Mouse (Mus musculus) hindbrain, postnatal 0 days (tissue): ENCODE results near the gene Nt5dc1. TPM values are rescaled to one million over a fixed set of nuclear protein-coding genes. Genes with fewer than 3 reads are reported as not detected.

ENCODE experiments used
- ATAC-seq: fragments of 200-750 bp; cut with Nextera tagmentation; 2 replicates; pipeline ENCODE4 v1.8.0; 2017; ENCODE audit warnings: mild to moderate bottlenecking, moderate TSS enrichment, moderate library complexity
- DNase-seq: peaks from one replicate; pipeline ENCODE4 v3.0.0-alpha.2; 2015; ENCODE audit warnings: low spot score
- H3K27ac ChIP-seq: fragments of 300-500 bp; sonication (generic); 2 replicates; pipeline ENCODE4 v1.5.1; 2014; ENCODE audit warnings: mild to moderate bottlenecking
- H3K27me3 ChIP-seq: fragments of 300-500 bp; sonication (generic); 2 replicates; pipeline ENCODE4 v1.6.1; 2014; ENCODE audit warnings: low read length, mixed read lengths; ENCODE audit not compliant: insufficient read depth
- H3K36me3 ChIP-seq: fragments of 300-500 bp; sonication (generic); 2 replicates; pipeline ENCODE4 v1.6.1; 2014; ENCODE audit warnings: low read length, mixed read lengths; ENCODE audit not compliant: insufficient read depth
- H3K4me1 ChIP-seq: fragments of 300-500 bp; sonication (generic); 2 replicates; pipeline ENCODE4 v1.6.1; 2014; ENCODE audit warnings: antibody characterized with exemption, low read length, mixed read lengths; ENCODE audit not compliant: insufficient read depth
- H3K4me2 ChIP-seq: fragments of 300-500 bp; sonication (generic); 2 replicates; pipeline ENCODE4 v1.6.1; 2014; ENCODE audit warnings: low read depth, mild to moderate bottlenecking, low read length, moderate library complexity, mixed read lengths
- H3K4me3 ChIP-seq: fragments of 300-500 bp; sonication (generic); 2 replicates; pipeline ENCODE4 v1.5.1; 2014; ENCODE audit warnings: low read length
- H3K9ac ChIP-seq: fragments of 300-500 bp; sonication (generic); replicated peaks from 2 replicates; pipeline ENCODE4 v1.6.1; 2014; ENCODE audit warnings: mild to moderate bottlenecking, low read length, moderate library complexity, mixed read lengths
- H3K9me3 ChIP-seq: fragments of 300-500 bp; sonication (generic); 2 replicates; pipeline ENCODE4 v1.6.1; 2016; ENCODE audit warnings: low read length, mixed read lengths
- CTCF ChIP-seq: IDR thresholded peaks from 2 replicates; pipeline ENCODE4 v1.5.1; 2016; ENCODE audit warnings: antibody characterized with exemption, control low read depth, low read depth
- WGBS: fragments of 180-500 bp; shearing (Covaris S2); extraction: QIAGEN DNeasy Blood & Tissue Kit; methylation state at CpG from one replicate; pipeline ENCODE4 v1.1.7; 2014; 5-methylcytosine and 5-hydroxymethylcytosine counted together
- polyA plus RNA-seq: library from polyadenylated mRNA; unstranded; fragments of >200 nt; fragmentation: Nextera tagmentation; extraction: Ambion mirVana; gene quantifications from 2 replicates; pipeline ENCODE4 v1.2.1, GENCODE M21; 2015
- total RNA-seq: library from RNA; depleted of rRNA; stranded (reverse); fragments of >200 nt; gene quantifications from 2 replicates; pipeline ENCODE4 v1.2.3, GENCODE M21; 2014; rRNA removed

Nt5dc1 gene
- total and polyA plus RNA-seq, 2 experiments from 2014 or later = 2.0 to 3.9 TPM

GRCm38 (mm10) chr10:34249594-34249993 is 168.8 kb downstream of the Nt5dc1 start:
- DNase-seq (no peak), ATAC-seq (no peak)
- Histone ChIP-seq H3K4me2 (no peak overlapping the region), H3K4me3 (no peak overlapping the region), H3K27me3 (no peaks in the 10 kb centered on the region), H3K9ac (no peak overlapping the region), H3K27ac (no peak overlapping the region), H3K9me3 (no peaks in the 10 kb centered on the region), H3K4me1 (peaks cover 2% of the 10 kb centered on the region; the same call in 1 of the 2 replicates), H3K36me3 (no peaks in the 10 kb centered on the region)
- 36% methylated on average over 2 of the region's 2 CpGs for WGBS
- no peak for TF ChIP-seq CTCF

GRCm38 (mm10) chr10:34247757-34248156 is 170.6 kb downstream of the Nt5dc1 start:
- no peaks in the 10 kb centered on the region for H3K9me3 ChIP-seq
- no peaks in the 10 kb centered on the region for H3K36me3 ChIP-seq
- H3K4me2 ChIP-seq = no peak overlapping the region
- ATAC-seq (no peak), DNase-seq (no peak)
- TF ChIP-seq CTCF = no peak
- 33% methylated on average over 3 of the region's 3 CpGs for WGBS
- peaks cover 2% of the 10 kb centered on the region; the same call in 1 of the 2 replicates for H3K4me1 ChIP-seq
- no peak overlapping the region for H3K4me3 ChIP-seq
- no peak overlapping the region for H3K9ac ChIP-seq
- H3K27ac ChIP-seq = no peak overlapping the region
- H3K27me3 ChIP-seq = no peaks in the 10 kb centered on the region

- Histone ChIP-seq H3K4me3 (no peak overlapping the region), H3K4me2 (no peak overlapping the region), H3K4me1 (peaks cover 2% of the 10 kb centered on the region; the same call in 1 of the 2 replicates), H3K36me3 (no peaks in the 10 kb centered on the region), H3K9me3 (no peaks in the 10 kb centered on the region), H3K27me3 (no peaks in the 10 kb centered on the region), H3K27ac (no peak overlapping the region), H3K9ac (no peak overlapping the region)
- DNase-seq = no peak
- TF ChIP-seq CTCF = no peak
- ATAC-seq = no peak
- 72% methylated on average over 2 of the region's 2 CpGs for WGBS
These were observed 172.2 kb downstream of the Nt5dc1 start for GRCm38 (mm10) chr10:34246106-34246505.

GRCm38 (mm10) chr10:34244745-34245144 is 173.6 kb downstream of the Nt5dc1 start:
- DNase-seq = no peak
- no peak overlapping the region for H3K27ac ChIP-seq
- 72% methylated on average over 5 of the region's 5 CpGs for WGBS

GRCm38 (mm10) chr10:34238536-34238935 is 179.8 kb downstream of the Nt5dc1 start:
- H3K4me2 ChIP-seq = no peak overlapping the region
- no peak for TF ChIP-seq CTCF
- no peak for ATAC-seq
- no peak for DNase-seq
- H3K4me3 ChIP-seq = no peak overlapping the region
- H3K9ac ChIP-seq = no peak overlapping the region
- H3K27me3 ChIP-seq = no peaks in the 10 kb centered on the region
- H3K27ac ChIP-seq = no peak overlapping the region
- H3K36me3 ChIP-seq = no peaks in the 10 kb centered on the region
- WGBS = 75% methylated on average over 4 of the region's 4 CpGs
- no peaks in the 10 kb centered on the region for H3K4me1 ChIP-seq
- no peaks in the 10 kb centered on the region for H3K9me3 ChIP-seq

More at GRCm38 (mm10) chr10:34244745-34245144, 173.6 kb downstream of the Nt5dc1 start:
- ATAC-seq = no peak
- peaks cover 2% of the 10 kb centered on the region; the same call in 1 of the 2 replicates for H3K4me1 ChIP-seq
- H3K4me3 ChIP-seq = no peak overlapping the region
- no peak overlapping the region for H3K4me2 ChIP-seq
- H3K9me3 ChIP-seq = no peaks in the 10 kb centered on the region
- H3K36me3 ChIP-seq = no peaks in the 10 kb centered on the region
- H3K27me3 ChIP-seq = no peaks in the 10 kb centered on the region
- no peak for TF ChIP-seq CTCF
- no peak overlapping the region for H3K9ac ChIP-seq

Other genes with a start within 250 kb of the Nt5dc1 start
- gene Dse, start 210.8 kb downstream of the Nt5dc1 start, total RNA-seq = 21.0 and 24.0 TPM in 2 replicates
- gene Dse, start 210.8 kb downstream of the Nt5dc1 start, polyA plus RNA-seq = 5.4 and 5.6 TPM in 2 replicates
- gene Tspyl1, start 136.4 kb downstream of the Nt5dc1 start, total RNA-seq = 75.1 and 81.5 TPM in 2 replicates
- gene Tspyl1, start 136.4 kb downstream of the Nt5dc1 start, polyA plus RNA-seq = 129 and 132 TPM in 2 replicates
- 482 and 493 TPM in 2 replicates for gene Tspyl4, start 121.1 kb downstream of the Nt5dc1 start, total RNA-seq
- 400 and 429 TPM in 2 replicates for gene Tspyl4, start 121.1 kb downstream of the Nt5dc1 start, polyA plus RNA-seq
- gene Col10a1, start 28.6 kb downstream of the Nt5dc1 start, total RNA-seq = 0.14 and 1.2 TPM in 2 replicates
- gene Col10a1, start 28.6 kb downstream of the Nt5dc1 start, polyA plus RNA-seq = 0.08 and 0.14 TPM in 2 replicates
- gene Frk, start 64.8 kb upstream of the Nt5dc1 start, total RNA-seq = 0.58 and 1.1 TPM in 2 replicates
- 0.63 and 0.74 TPM in 2 replicates for gene Frk, start 64.8 kb upstream of the Nt5dc1 start, polyA plus RNA-seq